Mouse (Mus musculus): ENCODE measurements around the gene Magi3. TPM values are rescaled to one million over a fixed set of nuclear protein-coding genes. Genes with fewer than 3 reads are reported as not detected.

The Magi3 gene
- polyA plus RNA-seq, 1 experiment from 2014 or later, result 5.5 TPM

DNA sequence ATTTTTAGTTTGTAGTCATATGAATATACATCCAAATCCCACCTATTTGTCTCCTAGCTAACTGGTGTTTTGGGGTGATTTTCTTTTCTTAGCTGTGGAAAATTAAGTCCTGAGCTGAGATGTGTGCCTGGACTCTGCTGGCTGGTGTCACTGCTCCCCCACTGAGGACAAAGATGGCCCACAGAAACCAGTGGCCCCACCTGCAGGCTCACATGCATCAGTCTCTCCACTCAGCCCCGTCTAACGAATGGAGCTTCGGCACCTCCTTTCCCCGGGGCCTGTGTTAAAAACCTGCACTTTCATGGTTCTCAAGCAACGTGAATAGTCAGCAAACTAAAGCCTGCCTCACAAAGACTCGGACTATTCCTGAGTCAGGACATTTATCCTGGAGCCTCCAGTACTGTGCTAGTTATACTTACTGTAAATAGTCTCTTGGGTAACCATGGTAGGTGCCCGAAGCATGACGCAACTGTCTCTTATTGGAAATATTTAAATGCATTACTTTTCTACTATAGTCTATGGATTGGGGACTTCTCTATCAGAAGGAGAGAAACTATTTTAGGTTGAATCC lies 213.2 kb downstream of the Magi3 start:
- ATAC-seq (replicated peaks; ENCODE audit: low FRiP score), result no peak
- Histone ChIP-seq H3K36me3 (ENCODE audit: control insufficient read depth, insufficient read depth, low read length) (peaks cover 11% of the 10 kb centered on the region; the same call in 1 of the 2 replicates), H3K4me2 (ENCODE audit: low read depth, low read length, severe bottlenecking) (no peak overlapping the region), H3K9me3 (ENCODE audit: control insufficient read depth, low read length) (no peaks in the 10 kb centered on the region), H3K4me1 (replicated peaks; ENCODE audit: control insufficient read depth, insufficient read depth, low read length) (no peaks in the 10 kb centered on the region), H3K4me3 (ENCODE audit: low read depth, low read length) (no peak overlapping the region), H3K27me3 (ENCODE audit: control insufficient read depth, insufficient read depth, low read length) (no peaks in the 10 kb centered on the region), H3K27ac (ENCODE audit: low read depth, low read length) (no peak overlapping the region), H3K9ac (ENCODE audit: low read length) (no peak overlapping the region)
- DNase-seq (ENCODE audit: low spot score), result no peak
- 84% methylated on average over 8 of the region's 8 CpGs for WGBS

DNA sequence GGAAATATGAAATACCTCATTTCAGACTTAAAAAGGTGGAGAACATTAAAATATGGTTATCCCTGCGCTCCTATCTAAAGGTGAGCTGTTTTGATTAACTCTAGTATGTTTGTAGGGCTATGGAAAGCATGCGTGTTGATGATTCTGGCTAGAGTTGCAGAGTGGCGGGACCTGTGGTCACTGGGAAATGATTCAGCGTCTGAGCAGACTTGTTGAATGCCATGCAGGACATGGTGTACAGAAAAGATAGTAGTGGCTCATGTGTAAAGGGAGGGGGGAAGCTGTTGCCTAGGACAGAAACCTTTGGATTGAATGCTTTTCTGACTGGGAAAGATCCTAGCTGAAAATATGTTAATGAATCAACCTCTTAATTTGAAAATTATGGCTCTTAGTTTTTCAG lies 221.4 kb downstream of the Magi3 start:
- no peak for DNase-seq (ENCODE audit: low spot score)
- Histone ChIP-seq H3K4me2 (ENCODE audit: low read depth, low read length, severe bottlenecking) (no peak overlapping the region), H3K27me3 (ENCODE audit: control insufficient read depth, insufficient read depth, low read length) (no peaks in the 10 kb centered on the region), H3K27ac (ENCODE audit: low read depth, low read length) (no peak overlapping the region), H3K36me3 (ENCODE audit: control insufficient read depth, insufficient read depth, low read length) (no peaks in the 10 kb centered on the region; the same call in 1 of the 2 replicates), H3K4me1 (replicated peaks; ENCODE audit: control insufficient read depth, insufficient read depth, low read length) (no peaks in the 10 kb centered on the region), H3K9ac (ENCODE audit: low read length) (no peak overlapping the region), H3K9me3 (ENCODE audit: control insufficient read depth, low read length) (no peaks in the 10 kb centered on the region), H3K4me3 (ENCODE audit: low read depth, low read length) (no peak overlapping the region)
- WGBS, result 95% methylated on average over 4 of the region's 4 CpGs
- no peak for ATAC-seq (replicated peaks; ENCODE audit: low FRiP score)

DNA sequence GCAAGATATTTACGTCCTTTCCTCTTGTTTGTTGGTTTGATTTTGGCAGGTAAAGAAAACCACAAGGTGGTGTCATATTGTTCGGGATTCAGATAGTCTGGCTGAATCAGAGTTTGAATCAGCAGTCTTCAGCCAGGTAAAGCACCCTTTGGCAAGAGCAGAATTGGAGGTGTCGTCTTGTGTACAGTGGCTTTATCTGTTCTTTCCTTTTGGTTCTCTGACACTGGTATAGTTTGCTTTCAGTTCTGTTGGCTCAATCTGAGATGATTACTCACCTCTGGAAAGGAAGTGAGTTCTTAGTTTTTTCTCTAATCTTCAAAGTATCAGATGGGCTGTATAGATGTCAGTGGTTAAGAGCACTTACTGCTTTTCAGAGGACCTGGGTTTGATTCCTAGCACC lies 228.9 kb downstream of the Magi3 start:
- ATAC-seq (replicated peaks; ENCODE audit: low FRiP score), result no peak
- 95% methylated on average over 3 of the region's 3 CpGs for WGBS
- no peaks in the 10 kb centered on the region; the same call in 1 of the 2 replicates for H3K36me3 ChIP-seq (ENCODE audit: control insufficient read depth, insufficient read depth, low read length)

DNA sequence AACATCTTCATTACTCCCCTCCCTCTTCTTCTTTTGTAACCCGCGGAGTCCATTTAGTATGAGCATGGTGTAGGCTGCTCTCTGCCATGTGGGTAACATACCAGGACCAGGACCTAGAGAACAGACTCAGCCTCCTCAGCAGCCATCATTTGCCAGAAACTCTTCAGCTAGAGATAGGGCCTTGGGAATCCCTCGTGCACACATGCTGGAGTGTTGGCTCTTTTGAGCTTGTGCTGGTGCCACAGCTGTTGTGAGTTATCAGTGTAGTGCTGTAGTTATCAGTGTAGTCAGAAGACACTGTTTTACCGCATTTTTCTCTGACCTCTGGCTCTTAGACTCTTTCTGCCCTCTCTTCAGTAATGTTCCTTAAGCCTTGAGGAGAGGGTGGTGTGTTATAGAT lies 230.8 kb downstream of the Magi3 start:
- no peak overlapping the region for H3K4me3 ChIP-seq (ENCODE audit: low read depth, low read length)
- no peak overlapping the region for H3K4me2 ChIP-seq (ENCODE audit: low read depth, low read length, severe bottlenecking)
- ATAC-seq (replicated peaks; ENCODE audit: low FRiP score) (no peak), DNase-seq (ENCODE audit: low spot score) (no peak)
- no peaks in the 10 kb centered on the region for H3K9me3 ChIP-seq (ENCODE audit: control insufficient read depth, low read length)
- H3K27ac ChIP-seq (ENCODE audit: low read depth, low read length), result no peak overlapping the region
- WGBS, result 91% methylated on average over 4 of the region's 4 CpGs
- no peaks in the 10 kb centered on the region for H3K4me1 ChIP-seq (replicated peaks; ENCODE audit: control insufficient read depth, insufficient read depth, low read length)
- no peaks in the 10 kb centered on the region for H3K27me3 ChIP-seq (ENCODE audit: control insufficient read depth, insufficient read depth, low read length)
- no peak overlapping the region for H3K9ac ChIP-seq (ENCODE audit: low read length)
- no peaks in the 10 kb centered on the region; the same call in 1 of the 2 replicates for H3K36me3 ChIP-seq (ENCODE audit: control insufficient read depth, insufficient read depth, low read length)

More for the DNA sequence above, 228.9 kb downstream of the Magi3 start:
- no peak overlapping the region for H3K27ac ChIP-seq (ENCODE audit: low read depth, low read length)
- H3K9ac ChIP-seq (ENCODE audit: low read length), result no peak overlapping the region
- H3K4me3 ChIP-seq (ENCODE audit: low read depth, low read length), result no peak overlapping the region
- no peaks in the 10 kb centered on the region for H3K4me1 ChIP-seq (replicated peaks; ENCODE audit: control insufficient read depth, insufficient read depth, low read length)
- H3K27me3 ChIP-seq (ENCODE audit: control insufficient read depth, insufficient read depth, low read length), result no peaks in the 10 kb centered on the region
- H3K4me2 ChIP-seq (ENCODE audit: low read depth, low read length, severe bottlenecking), result no peak overlapping the region
- no peaks in the 10 kb centered on the region for H3K9me3 ChIP-seq (ENCODE audit: control insufficient read depth, low read length)
- no peak for DNase-seq (ENCODE audit: low spot score)

DNA sequence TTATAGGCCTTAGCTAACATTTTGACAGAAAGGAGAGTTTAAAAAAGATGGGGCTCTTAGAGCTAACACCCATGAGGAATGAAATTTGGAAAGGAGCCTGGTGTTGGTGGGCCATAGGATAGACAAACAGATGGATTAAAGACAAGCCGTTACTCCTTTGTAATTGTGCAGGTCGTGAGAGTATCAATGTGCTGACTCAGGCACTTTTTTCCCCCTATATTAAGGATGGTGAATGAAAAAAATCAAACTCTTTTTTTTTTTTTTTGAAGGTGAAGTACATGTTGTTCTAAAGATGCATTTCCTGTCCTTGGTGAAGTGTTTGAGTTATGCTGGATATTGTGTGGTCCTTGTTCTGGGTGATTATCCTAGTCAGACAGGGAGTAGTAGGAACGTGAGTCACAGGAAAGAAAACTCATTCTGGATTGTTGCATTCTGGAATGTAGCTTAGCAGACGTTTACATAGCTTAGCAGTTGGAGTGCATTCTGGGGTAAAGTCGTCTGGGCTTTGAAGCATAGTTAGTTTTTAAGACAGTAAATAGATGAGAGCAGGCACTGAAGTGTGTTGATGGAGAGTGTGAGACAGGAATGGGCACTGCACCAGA lies 232.2 kb downstream of the Magi3 start:
- Histone ChIP-seq H3K4me2 (ENCODE audit: low read depth, low read length, severe bottlenecking) (no peak overlapping the region), H3K9ac (ENCODE audit: low read length) (no peak overlapping the region), H3K27ac (ENCODE audit: low read depth, low read length) (no peak overlapping the region), H3K27me3 (ENCODE audit: control insufficient read depth, insufficient read depth, low read length) (no peaks in the 10 kb centered on the region), H3K36me3 (ENCODE audit: control insufficient read depth, insufficient read depth, low read length) (no peaks in the 10 kb centered on the region; the same call in 1 of the 2 replicates), H3K4me1 (replicated peaks; ENCODE audit: control insufficient read depth, insufficient read depth, low read length) (no peaks in the 10 kb centered on the region), H3K9me3 (ENCODE audit: control insufficient read depth, low read length) (no peaks in the 10 kb centered on the region), H3K4me3 (ENCODE audit: low read depth, low read length) (no peak overlapping the region)
- DNase-seq (ENCODE audit: low spot score) (no peak), ATAC-seq (replicated peaks; ENCODE audit: low FRiP score) (no peak)
- 70% methylated on average over 5 of the region's 5 CpGs for WGBS

DNA sequence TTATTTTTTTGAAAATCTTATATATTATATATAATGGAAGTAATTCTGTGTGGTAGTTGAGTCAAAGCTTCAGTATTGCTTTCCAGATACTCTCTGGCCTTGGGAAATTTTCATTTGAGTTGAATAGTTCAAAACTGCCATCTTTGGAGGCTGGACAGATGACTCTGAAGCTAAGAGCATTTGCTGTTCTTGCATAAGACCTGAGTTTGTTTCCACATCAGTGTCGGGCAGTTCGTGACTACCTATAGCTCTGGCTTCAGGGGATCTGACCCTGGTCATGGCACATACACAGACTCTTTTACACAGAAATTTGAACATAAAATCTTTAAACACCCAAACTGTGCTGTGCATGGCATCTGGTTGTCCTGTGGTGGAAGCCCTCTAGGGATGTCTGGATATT lies 235.0 kb downstream of the Magi3 start:
- Histone ChIP-seq H3K9me3 (ENCODE audit: control insufficient read depth, low read length) (no peaks in the 10 kb centered on the region), H3K4me3 (ENCODE audit: low read depth, low read length) (no peak overlapping the region), H3K9ac (ENCODE audit: low read length) (no peak overlapping the region), H3K4me1 (replicated peaks; ENCODE audit: control insufficient read depth, insufficient read depth, low read length) (no peaks in the 10 kb centered on the region), H3K36me3 (ENCODE audit: control insufficient read depth, insufficient read depth, low read length) (no peaks in the 10 kb centered on the region), H3K27ac (ENCODE audit: low read depth, low read length) (no peak overlapping the region), H3K4me2 (ENCODE audit: low read depth, low read length, severe bottlenecking) (no peak overlapping the region), H3K27me3 (ENCODE audit: control insufficient read depth, insufficient read depth, low read length) (no peaks in the 10 kb centered on the region)
- no peak for DNase-seq (ENCODE audit: low spot score)
- WGBS, result 89% methylated on average over 2 of the region's 2 CpGs
- ATAC-seq (replicated peaks; ENCODE audit: low FRiP score), result no peak

DNA sequence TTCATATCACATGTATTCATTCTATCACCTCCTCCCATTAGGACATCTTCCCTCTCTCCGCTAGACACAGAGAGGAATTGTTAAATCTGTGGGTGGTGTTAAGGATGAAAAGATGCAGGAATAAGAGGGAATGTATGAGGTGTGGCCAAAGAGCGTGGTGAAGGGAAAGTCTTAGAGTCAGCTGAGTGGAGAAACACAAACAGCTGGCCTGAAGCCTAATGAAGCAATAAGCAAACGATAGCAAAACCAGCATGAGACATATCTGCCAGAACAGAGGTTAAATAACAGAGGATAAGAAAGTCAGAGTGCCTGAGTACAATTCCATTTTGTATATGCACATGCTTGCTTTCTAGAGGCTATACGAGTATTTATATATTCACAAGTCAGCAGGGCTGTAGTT lies 235.6 kb downstream of the Magi3 start:
- no peaks in the 10 kb centered on the region for H3K36me3 ChIP-seq (ENCODE audit: control insufficient read depth, insufficient read depth, low read length)
- H3K4me1 ChIP-seq (replicated peaks; ENCODE audit: control insufficient read depth, insufficient read depth, low read length), result no peaks in the 10 kb centered on the region
- no peak overlapping the region for H3K9ac ChIP-seq (ENCODE audit: low read length)
- no peak overlapping the region for H3K27ac ChIP-seq (ENCODE audit: low read depth, low read length)
- H3K4me3 ChIP-seq (ENCODE audit: low read depth, low read length), result no peak overlapping the region
- ATAC-seq (replicated peaks; ENCODE audit: low FRiP score), result no peak
- no peaks in the 10 kb centered on the region for H3K27me3 ChIP-seq (ENCODE audit: control insufficient read depth, insufficient read depth, low read length)
- no peak overlapping the region for H3K4me2 ChIP-seq (ENCODE audit: low read depth, low read length, severe bottlenecking)
- WGBS, result 64% methylated on average over 4 of the region's 4 CpGs
- DNase-seq (ENCODE audit: low spot score), result no peak
- H3K9me3 ChIP-seq (ENCODE audit: control insufficient read depth, low read length), result no peaks in the 10 kb centered on the region

DNA sequence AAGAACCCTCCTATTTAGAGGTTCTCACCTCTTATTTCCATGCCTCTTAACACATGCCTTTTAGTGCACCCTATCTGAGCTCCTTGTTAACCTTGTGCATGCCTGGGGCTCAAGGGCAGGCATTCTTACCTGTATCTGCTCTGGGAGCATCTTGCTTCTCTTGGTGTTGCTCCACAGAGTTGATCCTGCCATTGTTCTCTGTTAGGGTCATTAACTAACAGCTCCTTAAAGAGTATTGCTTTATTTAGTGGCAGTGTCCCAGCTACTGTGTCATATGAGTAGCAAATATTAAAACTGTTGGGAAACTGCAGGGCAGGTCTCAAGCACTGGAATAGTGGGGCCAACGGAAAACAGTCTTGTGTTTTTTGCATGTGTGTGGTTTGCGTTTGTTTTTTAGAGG lies 249.0 kb downstream of the Magi3 start:
- no peak overlapping the region for H3K27ac ChIP-seq (ENCODE audit: low read depth, low read length)

DNA sequence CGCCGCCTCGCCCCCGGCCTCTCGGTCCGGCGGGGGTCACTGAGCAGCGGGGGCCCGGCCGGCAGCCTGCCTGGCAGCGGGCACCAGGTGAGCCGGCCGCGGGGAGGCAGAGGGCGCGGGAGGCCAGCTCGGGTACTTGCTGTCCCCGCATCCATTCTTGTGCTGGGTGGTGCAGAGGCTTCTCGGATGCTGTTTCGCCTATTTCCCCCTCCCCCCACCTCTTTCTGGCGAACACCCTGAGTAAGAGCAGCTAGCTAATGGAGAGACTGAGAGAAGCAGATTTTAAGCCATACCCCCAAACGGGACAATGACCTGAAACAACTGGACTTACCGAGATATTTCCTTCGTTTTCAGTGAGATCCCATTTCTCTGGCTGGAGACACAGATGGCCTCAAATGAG lies 251.5 kb downstream of the Magi3 start:
- DNase-seq (ENCODE audit: low spot score), result no peak
- Histone ChIP-seq H3K4me2 (ENCODE audit: low read depth, low read length, severe bottlenecking) (peak overlapping the region; percentile 74), H3K4me1 (replicated peaks; ENCODE audit: control insufficient read depth, insufficient read depth, low read length) (peaks cover 3% of the 10 kb centered on the region; the same call in 1 of the 2 replicates), H3K9me3 (ENCODE audit: control insufficient read depth, low read length) (no peaks in the 10 kb centered on the region), H3K27ac (ENCODE audit: low read depth, low read length) (peak overlapping the region; percentile 96), H3K27me3 (ENCODE audit: control insufficient read depth, insufficient read depth, low read length) (no peaks in the 10 kb centered on the region), H3K36me3 (ENCODE audit: control insufficient read depth, insufficient read depth, low read length) (no peaks in the 10 kb centered on the region), H3K4me3 (ENCODE audit: low read depth, low read length) (peak overlapping the region; percentile 78), H3K9ac (ENCODE audit: low read length) (peak overlapping the region; percentile 94)
- under 1% methylated on average over 23 of the region's 24 CpGs for WGBS
- peak; percentile 79 for ATAC-seq (replicated peaks; ENCODE audit: low FRiP score)

More for the DNA sequence above, 249.0 kb downstream of the Magi3 start:
- ATAC-seq (replicated peaks; ENCODE audit: low FRiP score), result no peak
- Histone ChIP-seq H3K27me3 (ENCODE audit: control insufficient read depth, insufficient read depth, low read length) (no peaks in the 10 kb centered on the region), H3K9me3 (ENCODE audit: control insufficient read depth, low read length) (no peaks in the 10 kb centered on the region), H3K4me2 (ENCODE audit: low read depth, low read length, severe bottlenecking) (no peak overlapping the region), H3K9ac (ENCODE audit: low read length) (no peak overlapping the region), H3K36me3 (ENCODE audit: control insufficient read depth, insufficient read depth, low read length) (no peaks in the 10 kb centered on the region), H3K4me1 (replicated peaks; ENCODE audit: control insufficient read depth, insufficient read depth, low read length) (peaks cover 3% of the 10 kb centered on the region; the same call in 1 of the 2 replicates), H3K4me3 (ENCODE audit: low read depth, low read length) (no peak overlapping the region)
- DNase-seq (ENCODE audit: low spot score), result no peak
- WGBS, result 97% methylated on average over 2 of the region's 2 CpGs
